Mouse (Mus musculus) retina, embryonic 14.5 days (tissue): ENCODE results near the gene Krt8.
"Not testable (repeated sequence)": the region's sequence is repeated elsewhere in the genome, so short reads cannot be mapped to it uniquely, and the experiment has no call there.

Experiments
- DNase-seq: peaks from one replicate; pipeline ENCODE4 v3.0.0-alpha.2; 2015; ENCODE audit warnings: low spot score

Krt8 gene

DNA sequence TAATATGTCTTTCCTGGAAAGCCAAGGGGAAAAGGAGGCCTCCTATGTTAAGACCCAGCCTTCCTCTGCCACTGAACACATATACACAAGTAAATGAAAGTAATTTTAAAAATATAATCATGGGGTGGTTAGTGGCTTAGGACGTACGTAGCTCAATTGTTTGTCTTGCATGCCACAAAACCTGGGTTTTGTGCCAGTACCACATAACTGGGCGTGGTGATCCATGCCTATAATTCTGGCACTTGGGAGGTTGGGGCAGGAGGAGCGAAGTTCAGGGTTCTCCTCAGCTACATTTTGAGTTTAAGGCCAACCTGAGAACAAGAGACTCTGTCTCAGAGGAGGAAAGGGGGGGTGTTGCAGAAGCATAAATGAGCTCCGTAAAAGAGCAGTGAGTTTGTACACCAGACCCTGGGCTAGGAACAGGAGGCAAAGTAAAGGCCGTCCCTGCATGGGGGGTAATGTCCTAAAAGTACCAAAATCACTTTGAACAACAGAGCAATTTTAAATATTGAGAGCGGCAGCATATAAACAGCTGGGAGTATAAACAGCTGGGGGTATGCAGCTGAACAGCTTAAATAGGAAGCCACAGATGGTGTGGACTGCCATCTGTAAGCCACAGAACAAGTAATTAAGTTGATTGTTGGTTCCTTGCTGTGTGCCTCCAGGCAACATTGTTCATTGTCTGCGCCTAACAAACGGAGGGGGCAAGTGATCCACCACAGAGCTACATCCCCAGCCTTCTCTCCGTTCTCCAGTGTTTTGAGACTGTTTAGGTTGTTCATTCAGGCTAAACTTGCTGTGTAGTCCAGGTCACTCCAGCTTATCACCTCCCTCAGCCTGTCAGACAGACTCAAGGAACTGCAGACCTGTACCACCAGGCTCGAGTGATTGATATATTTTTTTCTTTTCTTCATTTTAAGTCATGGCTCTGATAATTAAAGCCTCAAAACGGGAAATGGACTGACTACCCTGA, 3.1 kb upstream of the Krt8 start:
- DNase-seq: peak; percentile 74

GRCm38 (mm10) chr15:102006317-102006716, 2.0 kb upstream of the Krt8 start:
- DNase-seq: no peak

DNA sequence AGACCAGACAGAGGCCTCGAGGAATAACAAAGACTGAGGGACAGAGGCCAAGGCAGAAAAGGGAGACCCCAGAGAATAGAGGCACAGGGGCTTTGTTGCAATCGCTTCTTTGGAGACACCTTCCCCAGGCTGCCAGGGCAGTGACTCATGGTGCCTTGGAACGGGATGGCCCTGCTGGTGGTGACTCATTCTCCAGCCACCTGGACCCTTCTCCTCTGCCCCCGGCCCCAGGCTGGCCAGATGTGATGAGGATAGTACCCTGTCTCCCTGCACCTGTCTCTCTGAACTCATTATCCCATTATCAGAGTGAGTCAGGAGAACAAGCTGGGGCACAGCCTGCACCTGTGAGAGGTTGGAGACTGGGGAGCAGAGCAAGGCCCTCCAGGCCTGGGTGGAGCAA, 1.0 kb upstream of the Krt8 start:
- DNase-seq: no peak

- no peak for DNase-seq
Observed at GRCm38 (mm10) chr15:102003516-102003915, 766 bp downstream of the Krt8 start.

DNA sequence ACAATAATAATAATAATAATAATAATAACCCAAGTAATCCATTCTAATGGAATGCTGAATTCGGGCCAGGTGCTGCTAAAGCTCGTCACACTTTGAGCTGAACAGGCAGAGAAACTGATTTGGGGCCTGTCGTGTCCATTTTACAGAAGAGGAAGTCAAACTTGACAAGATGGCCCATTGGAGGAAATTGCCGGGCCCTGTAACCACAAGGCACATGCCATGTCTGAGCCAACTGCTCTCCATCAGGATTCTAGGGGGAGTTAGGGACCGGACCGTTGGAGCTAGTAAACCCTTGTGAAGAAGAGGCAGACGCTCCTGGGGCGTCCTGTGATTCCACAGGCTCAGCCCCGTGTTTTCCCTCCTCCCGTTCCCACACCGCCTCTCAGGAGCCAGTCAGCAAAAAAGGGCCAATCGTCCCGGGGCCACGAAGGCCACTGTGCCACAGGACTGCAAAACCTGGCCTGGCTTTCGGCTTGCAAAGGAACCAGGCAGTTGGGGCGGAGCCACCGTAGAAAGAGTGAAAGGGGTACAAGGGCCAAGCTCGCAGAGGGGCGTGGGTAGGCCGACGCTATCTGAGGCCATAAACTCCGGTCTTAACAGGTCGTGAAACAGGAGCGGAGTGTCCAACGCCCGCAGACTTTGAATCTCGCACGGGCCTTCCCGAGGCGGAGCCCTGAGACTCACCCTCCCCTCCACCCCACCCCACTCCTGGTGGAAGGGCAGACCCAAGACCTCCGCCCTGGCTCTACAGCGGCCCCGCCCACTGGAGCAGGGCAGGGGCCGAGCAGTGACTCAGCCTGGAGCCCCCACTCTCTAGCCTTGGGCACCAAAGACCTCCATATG, 1.4 kb downstream of the Krt8 start:
- DNase-seq: peak; percentile 78

- DNase-seq: no peak
Observed at GRCm38 (mm10) chr15:101999676-102000335, 4.5 kb downstream of the Krt8 start.

DNA sequence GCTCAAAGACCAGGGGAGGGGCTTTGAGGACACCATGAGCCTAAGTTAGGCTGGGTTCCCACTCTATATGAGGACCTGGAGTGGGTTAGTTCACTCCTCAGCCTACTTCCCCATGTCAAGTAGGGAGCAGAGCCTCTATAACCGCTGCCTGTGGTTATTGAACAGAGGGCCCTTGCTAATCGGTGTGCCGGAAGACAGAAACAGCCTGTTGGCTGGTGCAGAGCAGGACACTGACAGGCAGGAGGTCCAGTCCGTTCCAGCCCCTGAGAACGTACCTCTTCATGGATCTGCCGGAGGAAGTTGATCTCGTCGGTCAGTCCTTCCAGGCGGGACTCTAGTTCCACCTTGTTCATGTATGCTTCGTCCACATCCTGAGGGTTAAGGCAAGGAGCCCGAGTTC, 5.1 kb downstream of the Krt8 start:
- DNase-seq: no peak

- not testable (repeated sequence) for DNase-seq
Observed at GRCm38 (mm10) chr15:101996450-101997078, 7.7 kb downstream of the Krt8 start.

- DNase-seq: no peak
Observed at GRCm38 (mm10) chr15:101995484-101996236, 8.6 kb downstream of the Krt8 start.

DNA sequence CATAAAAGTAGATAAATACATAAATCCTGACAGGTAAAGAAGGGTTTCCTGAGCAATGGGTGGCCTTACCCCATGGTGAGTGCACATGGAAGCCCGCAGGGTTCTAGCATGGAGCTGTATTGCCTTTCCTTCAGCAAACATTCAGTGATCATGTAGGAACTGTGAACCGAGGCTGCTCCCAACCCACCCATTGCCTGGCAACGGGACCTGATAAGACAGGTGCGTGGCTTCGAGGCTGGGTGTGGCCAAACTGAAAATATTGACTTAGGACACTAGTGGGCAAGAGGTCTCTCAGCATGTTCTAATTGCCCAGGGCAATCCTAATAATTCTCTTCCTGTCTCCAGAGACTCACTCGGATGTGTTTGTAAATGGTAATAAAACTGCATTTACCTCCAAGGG, 9.9 kb downstream of the Krt8 start:
- no peak for DNase-seq

DNA sequence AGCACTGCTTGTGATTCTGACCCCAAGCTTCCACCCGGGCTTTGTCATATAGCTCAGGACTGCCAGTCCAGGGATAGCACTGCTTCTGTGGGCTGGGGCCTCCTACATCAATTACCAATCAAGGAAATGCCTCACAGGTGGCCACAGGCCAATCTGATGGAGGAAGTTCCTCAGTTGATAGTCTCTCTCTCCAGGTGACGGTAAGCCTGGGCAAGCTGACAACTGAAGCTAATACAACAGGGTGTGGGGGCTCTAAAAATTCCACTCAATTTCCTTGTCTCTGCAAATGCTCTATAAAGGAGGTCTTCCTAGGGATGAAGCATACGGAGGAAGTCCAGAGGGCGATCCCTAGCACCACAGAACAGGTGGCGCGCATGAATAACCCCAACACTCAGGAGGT, 13.3 kb downstream of the Krt8 start:
- DNase-seq: no peak

- DNase-seq: no peak
Observed at GRCm38 (mm10) chr15:101988714-101989113, 15.6 kb downstream of the Krt8 start.

DNA sequence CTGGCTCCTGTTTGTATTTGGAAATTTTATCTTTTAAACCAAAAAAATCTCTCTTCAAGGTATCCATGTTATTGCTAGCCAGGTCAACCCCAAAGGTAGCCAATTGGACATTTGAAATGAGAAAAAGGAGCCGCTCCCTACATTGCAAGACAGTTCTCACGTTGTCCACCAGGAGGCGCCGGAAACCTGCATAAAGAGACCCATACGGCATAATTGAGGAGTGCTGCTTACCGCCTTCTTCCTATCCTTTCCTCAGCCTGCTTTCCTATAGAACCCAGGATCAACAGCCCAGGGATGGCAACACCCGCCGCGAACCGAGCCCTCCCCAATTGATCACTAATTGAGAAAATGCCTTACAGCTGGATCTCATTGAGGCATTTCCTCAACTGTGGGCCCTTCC, 16.2 kb downstream of the Krt8 start:
- peak; percentile 94 for DNase-seq

DNA sequence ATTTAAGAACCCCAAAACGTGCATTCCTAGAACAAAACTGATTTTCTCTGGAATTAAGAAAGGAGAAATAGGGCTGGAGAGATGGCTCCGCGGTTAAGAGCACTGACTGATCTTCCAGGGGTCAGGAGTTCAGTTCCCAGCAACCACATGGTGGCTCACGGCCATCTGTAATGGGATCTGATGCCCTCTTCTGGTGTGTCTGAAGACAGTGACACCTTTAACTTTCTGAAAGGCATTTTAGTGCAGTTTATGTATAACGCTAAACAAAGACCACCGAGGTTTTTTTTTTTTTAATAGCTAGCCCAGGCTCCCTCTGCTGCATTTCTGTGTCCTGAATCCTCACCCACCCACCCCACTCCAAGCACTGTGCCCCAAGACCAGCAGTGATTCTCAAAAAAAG, 19.5 kb downstream of the Krt8 start:
- DNase-seq: no peak

DNA sequence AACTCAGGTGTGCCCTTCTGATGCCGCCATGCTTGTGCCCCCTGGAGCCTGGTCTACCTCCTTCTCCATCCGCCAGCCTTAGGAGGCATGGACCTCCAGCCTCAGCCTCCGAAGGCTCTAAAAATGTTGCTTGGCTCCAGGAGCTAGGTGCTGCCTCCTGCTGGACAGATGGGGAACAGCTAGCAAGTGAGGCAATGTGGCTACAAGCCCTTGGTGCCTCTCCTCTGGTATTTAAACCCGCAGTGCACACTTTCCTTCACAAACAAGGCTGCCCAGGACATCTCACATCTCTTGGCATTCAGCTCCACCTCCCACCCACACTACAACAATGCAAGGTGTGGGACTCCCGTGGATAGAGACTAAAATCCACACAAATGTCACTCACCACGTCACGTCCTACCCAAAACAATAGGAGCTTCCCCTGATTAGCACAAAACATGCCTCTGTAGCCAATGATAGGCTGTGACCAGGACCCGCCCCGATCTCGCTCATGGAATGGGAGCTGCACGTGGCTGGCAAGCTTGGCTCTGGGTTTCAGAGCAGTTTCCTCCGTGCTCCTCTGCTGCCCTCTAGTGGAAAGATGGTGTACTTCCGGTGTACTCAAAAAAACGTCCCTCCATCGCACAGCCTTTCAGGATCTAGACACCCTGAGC, 20.2 kb downstream of the Krt8 start:
- peak; percentile 98 for DNase-seq

DNA sequence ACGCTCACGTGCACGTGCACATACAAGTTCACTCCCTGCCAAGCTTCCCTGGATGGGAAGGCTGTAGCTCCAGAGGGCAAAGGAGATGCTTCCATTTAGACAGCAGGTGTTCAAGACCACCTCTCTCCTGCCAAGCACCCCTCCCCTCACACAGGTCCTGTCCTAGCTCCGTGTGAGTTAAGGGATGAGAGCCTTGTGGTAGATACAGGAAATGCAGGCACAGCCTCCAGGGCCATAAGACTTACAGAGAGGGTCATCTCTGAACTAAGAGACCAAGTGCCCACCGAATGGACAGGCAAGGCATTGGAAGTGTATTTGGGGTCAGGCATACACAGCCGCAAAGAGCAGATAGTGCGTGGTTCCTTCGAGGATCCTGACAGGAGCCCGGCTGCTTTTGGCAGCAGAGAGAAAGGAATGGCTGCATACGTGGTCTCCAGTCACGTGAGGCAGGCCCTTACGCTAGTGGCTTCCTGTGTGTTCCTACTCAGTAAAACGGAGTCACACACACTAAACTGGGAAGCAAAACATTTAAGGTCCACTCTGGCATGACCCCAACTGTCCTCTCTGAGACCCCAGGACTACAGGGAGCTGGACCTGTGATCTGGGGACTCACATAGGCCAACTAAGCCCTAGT, 20.9 kb downstream of the Krt8 start:
- no peak for DNase-seq

- DNase-seq: no peak
Observed at GRCm38 (mm10) chr15:101980849-101981248, 23.4 kb downstream of the Krt8 start.

GRCm38 (mm10) chr15:101977043-101977726, 27.1 kb downstream of the Krt8 start:
- DNase-seq: peak; percentile 80

DNA sequence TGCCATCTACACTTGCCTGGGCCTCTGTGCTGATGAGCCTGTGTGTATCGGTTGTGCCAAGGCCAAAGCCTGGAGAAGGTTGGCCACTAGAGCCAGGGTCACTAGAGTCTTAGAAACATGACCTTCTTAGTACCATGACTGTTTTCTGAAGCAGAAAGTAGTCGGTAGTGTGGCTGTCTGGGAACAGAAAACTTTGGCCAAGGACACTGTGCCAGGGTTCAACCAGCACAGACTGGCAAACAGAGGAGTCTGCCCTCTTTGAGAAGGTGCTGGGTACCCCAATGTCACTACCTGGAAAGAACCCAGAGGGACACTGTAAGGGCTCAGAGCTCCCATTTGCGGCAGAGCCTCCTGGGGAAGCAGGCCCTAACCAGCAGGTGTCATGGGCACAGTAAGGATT, 27.6 kb downstream of the Krt8 start:
- no peak for DNase-seq

DNA sequence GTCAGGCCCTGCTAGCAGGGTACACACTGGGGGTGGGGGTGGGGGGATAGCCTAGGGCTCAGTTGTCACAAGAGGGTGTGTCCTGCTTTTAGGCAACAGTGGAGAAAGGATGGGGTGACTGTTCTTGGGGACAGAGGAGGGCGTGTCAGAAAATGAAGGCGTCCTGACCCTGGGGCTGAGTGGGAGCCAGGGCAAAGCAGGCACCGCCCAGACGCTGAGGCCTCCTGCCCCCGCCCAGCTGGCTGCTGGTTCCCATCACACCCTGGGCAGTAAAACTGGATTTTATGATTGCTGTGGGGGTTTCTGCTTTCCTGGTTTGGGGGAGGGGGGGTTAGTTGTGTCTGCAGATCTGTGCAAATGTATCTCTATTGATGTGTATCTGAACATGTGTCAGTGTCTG, 28.3 kb downstream of the Krt8 start:
- no peak for DNase-seq
